Mouse (Mus musculus) MEL (cell line): Measurements from ENCODE around the gene Fam110c. TPM values are rescaled to one million over a fixed set of nuclear protein-coding genes. Genes with fewer than 3 reads are reported as not detected.

Source experiments
- DNase-seq: peaks from one replicate; pipeline ENCODE4 v3.0.0; 2011; ENCODE audit warnings: low read depth, low spot score
- H3K27ac ChIP-seq: 2 replicates; pipeline ENCODE4 v1.5.1; 2012; ENCODE audit warnings: low read depth, mild to moderate bottlenecking, control low read depth, low read length, moderate library complexity; ENCODE audit not compliant: control insufficient read depth
- H3K27me3 ChIP-seq, 2 experiments: fragments of 150-350 bp in 1 of 2; sonication (generic) in 1 of 2; 2 replicates each; pipeline ENCODE4 v1.6.1; 2012; ENCODE audit warnings: low read length in 2 of 2, mild to moderate bottlenecking in 2 of 2, improper control_type of control experiment in 1 of 2, moderate library complexity in 1 of 2; ENCODE audit not compliant: insufficient read depth in 2 of 2, control insufficient read depth in 1 of 2
- H3K36me3 ChIP-seq, 2 experiments: 2 replicates each; pipeline ENCODE4 v1.6.1; 2012 to 2014; ENCODE audit warnings: low read length in 2 of 2, improper control_type of control experiment in 1 of 2, inconsistent platforms in 1 of 2, mild to moderate bottlenecking in 1 of 2; ENCODE audit not compliant: insufficient read depth in 2 of 2, control insufficient read depth in 1 of 2
- H3K4me1 ChIP-seq, 2 experiments: fragments of 150-350 bp in 1 of 2; sonication (generic) in 1 of 2; 2 replicates each; pipeline ENCODE4 v1.6.1; 2012; ENCODE audit warnings: low read length in 2 of 2, improper control_type of control experiment in 1 of 2, mild to moderate bottlenecking in 1 of 2; ENCODE audit not compliant: insufficient read depth in 2 of 2, control insufficient read depth in 1 of 2
- H3K4me3 ChIP-seq, 2 experiments: fragments of 150-350 bp in 1 of 2; sonication (generic) in 1 of 2; 2 replicates each; pipeline ENCODE4 v1.5.1; 2012; ENCODE audit warnings: low read depth in 2 of 2, low read length in 2 of 2, mild to moderate bottlenecking in 2 of 2, moderate library complexity in 2 of 2, control low read depth in 1 of 2, improper control_type of control experiment in 1 of 2; ENCODE audit not compliant: control insufficient read depth in 1 of 2, insufficient read depth in 1 of 2
- H3K79me2 ChIP-seq: 2 replicates; pipeline ENCODE4 v1.6.1; 2012; ENCODE audit warnings: mild to moderate bottlenecking, low read length, moderate library complexity; ENCODE audit not compliant: control insufficient read depth, poor library complexity, insufficient read depth
- H3K9ac ChIP-seq: 2 replicates; pipeline ENCODE4 v1.6.1; 2012; ENCODE audit warnings: low read depth, mild to moderate bottlenecking, control low read depth, low read length, moderate library complexity; ENCODE audit not compliant: control insufficient read depth, poor library complexity, severe bottlenecking
- H3K9me3 ChIP-seq: fragments of 150-350 bp; sonication (generic); replicated peaks from 2 replicates; pipeline ENCODE4 v1.6.1; 2012; ENCODE audit warnings: mild to moderate bottlenecking, low read length, improper control_type of control experiment, moderate library complexity; ENCODE audit not compliant: insufficient read depth
- CHD2 ChIP-seq: IDR thresholded peaks from 2 replicates; pipeline ENCODE4 v1.6.1; 2011; ENCODE audit warnings: low read length, improper control_type of control experiment
- CTCF ChIP-seq, 3 experiments: IDR thresholded peaks in 2 of 3; conservative IDR thresholded peaks in 1 of 3; 2 replicates each; pipeline ENCODE4 v1.5.1; 2011 to 2012; ENCODE audit warnings: low read length in 3 of 3, low read depth in 2 of 3, mild to moderate bottlenecking in 2 of 3, improper control_type of control experiment in 1 of 3, inconsistent platforms in 1 of 3, mixed read lengths in 1 of 3, moderate library complexity in 1 of 3; ENCODE audit not compliant: control insufficient read depth in 1 of 3, insufficient read depth in 1 of 3, poor library complexity in 1 of 3, severe bottlenecking in 1 of 3
- E2F4 ChIP-seq: IDR thresholded peaks from 2 replicates; pipeline ENCODE4 v1.6.1; 2011; ENCODE audit warnings: low read depth, low read length, improper control_type of control experiment, borderline replicate concordance
- ELF1 ChIP-seq: IDR thresholded peaks from 2 replicates; pipeline ENCODE4 v1.6.1; 2014; ENCODE audit warnings: low read depth, mild to moderate bottlenecking, inconsistent platforms, low read length, improper control_type of control experiment, moderate library complexity
- EP300 ChIP-seq, 2 experiments: IDR thresholded peaks; 2 replicates each; pipeline ENCODE4 v1.6.1; 2011; ENCODE audit warnings: improper control_type of control experiment in 2 of 2, low read length in 2 of 2, low read depth in 1 of 2, mild to moderate bottlenecking in 1 of 2
- ETS1 ChIP-seq: IDR thresholded peaks from 2 replicates; pipeline ENCODE4 v1.6.1; 2012; ENCODE audit warnings: low read depth, mild to moderate bottlenecking, inconsistent platforms, low read length, improper control_type of control experiment, moderate library complexity
- GABPA ChIP-seq: IDR thresholded peaks from 2 replicates; pipeline ENCODE4 v1.6.1; 2012; ENCODE audit warnings: low read depth, mild to moderate bottlenecking, inconsistent platforms, low read length, improper control_type of control experiment, moderate library complexity
- GATA1 ChIP-seq: IDR thresholded peaks from 2 replicates; pipeline ENCODE4 v1.6.1; 2011; ENCODE audit warnings: low read depth, low read length, improper control_type of control experiment
- HCFC1 ChIP-seq: IDR thresholded peaks from 2 replicates; pipeline ENCODE4 v1.6.1; 2012; ENCODE audit warnings: low read depth, mild to moderate bottlenecking, inconsistent platforms, low read length, improper control_type of control experiment, moderate library complexity
- KAT2A ChIP-seq: conservative IDR thresholded peaks from 2 replicates; pipeline ENCODE4 v1.6.1; 2012; ENCODE audit warnings: low read depth, low read length, improper control_type of control experiment, inconsistent platforms
- MAX ChIP-seq: IDR thresholded peaks from 2 replicates; pipeline ENCODE4 v1.6.1; 2011; ENCODE audit warnings: low read length, improper control_type of control experiment
- MAZ ChIP-seq: IDR thresholded peaks from 2 replicates; pipeline ENCODE4 v1.6.1; 2012; ENCODE audit warnings: low read depth, mild to moderate bottlenecking, inconsistent platforms, low read length, improper control_type of control experiment
- MXI1 ChIP-seq: IDR thresholded peaks from 2 replicates; pipeline ENCODE4 v1.6.1; 2011; ENCODE audit warnings: mild to moderate bottlenecking, low read depth, low read length, improper control_type of control experiment
- MYC ChIP-seq: IDR thresholded peaks from 2 replicates; pipeline ENCODE4 v1.6.1; 2011; ENCODE audit warnings: low read depth, mild to moderate bottlenecking, low read length, improper control_type of control experiment, moderate library complexity
- NELFE ChIP-seq: IDR thresholded peaks from 2 replicates; pipeline ENCODE4 v1.6.1; 2011; ENCODE audit warnings: low read depth, low read length, improper control_type of control experiment
- NRF1 ChIP-seq: IDR thresholded peaks from 2 replicates; pipeline ENCODE4 v1.6.1; 2014; ENCODE audit warnings: low read depth, mild to moderate bottlenecking, inconsistent platforms, low read length, improper control_type of control experiment, moderate library complexity; ENCODE audit not compliant: poor library complexity, insufficient read depth, severe bottlenecking
- POLR2AphosphoS2 ChIP-seq: IDR thresholded peaks from 2 replicates; pipeline ENCODE4 v1.6.1; 2011; ENCODE audit warnings: low read length, improper control_type of control experiment
- POLR2AphosphoS5 ChIP-seq: IDR thresholded peaks from 2 replicates; pipeline ENCODE4 v1.6.1; 2012; ENCODE audit warnings: low read depth, borderline replicate concordance, mild to moderate bottlenecking, inconsistent platforms, low read length, moderate library complexity, mixed read lengths
- RAD21 ChIP-seq: IDR thresholded peaks from 2 replicates; pipeline ENCODE4 v1.6.1; 2011; ENCODE audit warnings: mild to moderate bottlenecking, low read depth, low read length, improper control_type of control experiment
- RCOR1 ChIP-seq: IDR thresholded peaks from 2 replicates; pipeline ENCODE4 v1.6.1; 2012; ENCODE audit warnings: low read depth, mild to moderate bottlenecking, inconsistent platforms, low read length, improper control_type of control experiment
- TAL1 ChIP-seq: IDR thresholded peaks from 2 replicates; pipeline ENCODE4 v1.6.1; 2012; ENCODE audit warnings: mild to moderate bottlenecking, inconsistent platforms, low read length, moderate library complexity, mixed read lengths
- TBP ChIP-seq: IDR thresholded peaks from 2 replicates; pipeline ENCODE4 v1.8.0; 2011; ENCODE audit warnings: low read depth, low read length, improper control_type of control experiment
- TCF12 ChIP-seq: IDR thresholded peaks from 2 replicates; pipeline ENCODE4 v1.6.1; 2014; ENCODE audit warnings: low read depth, mild to moderate bottlenecking, inconsistent platforms, low read length, improper control_type of control experiment, moderate library complexity
- USF1 ChIP-seq: IDR thresholded peaks from 2 replicates; pipeline ENCODE4 v1.6.1; 2014; ENCODE audit warnings: low read depth, mild to moderate bottlenecking, inconsistent platforms, low read length, improper control_type of control experiment, moderate library complexity
- USF2 ChIP-seq, 2 experiments: IDR thresholded peaks; 2 replicates each; pipeline ENCODE4 v1.6.1; 2011 to 2012; ENCODE audit warnings: improper control_type of control experiment in 2 of 2, low read length in 2 of 2, borderline replicate concordance in 1 of 2, inconsistent platforms in 1 of 2, low read depth in 1 of 2, mild to moderate bottlenecking in 1 of 2; ENCODE audit not compliant: insufficient read depth in 1 of 2
- ZC3H11A ChIP-seq: IDR thresholded peaks from 2 replicates; pipeline ENCODE4 v1.6.1; 2012; ENCODE audit warnings: low read depth, mild to moderate bottlenecking, inconsistent platforms, low read length, improper control_type of control experiment
- ZKSCAN1 ChIP-seq: IDR thresholded peaks from 2 replicates; pipeline ENCODE4 v1.6.1; 2012; ENCODE audit warnings: low read depth, mild to moderate bottlenecking, inconsistent platforms, low read length, improper control_type of control experiment, moderate library complexity
- ZMIZ1 ChIP-seq: IDR thresholded peaks from 2 replicates; pipeline ENCODE4 v1.6.1; 2012; ENCODE audit warnings: low read depth, mild to moderate bottlenecking, inconsistent platforms, low read length, improper control_type of control experiment, moderate library complexity
- ZNF384 ChIP-seq: IDR thresholded peaks from 2 replicates; pipeline ENCODE4 v1.6.1; 2012; ENCODE audit warnings: low read depth, mild to moderate bottlenecking, inconsistent platforms, low read length, improper control_type of control experiment
- polyA plus RNA-seq, 2 experiments: library from polyadenylated mRNA; stranded (reverse) in 1 of 2; unstranded in 1 of 2; fragments of >175 nt in 1 of 2; fragments of >200 nt in 1 of 2; gene quantifications; 2 replicates each; pipeline versions ENCODE4 v1.2.1 to v1.2.4; 2012; ENCODE audit warnings: low replicate concordance in 2 of 2, low read depth in 1 of 2; ENCODE audit not compliant: insufficient read length in 2 of 2, insufficient read depth in 1 of 2, missing spikeins in 1 of 2
- total RNA-seq: library from RNA; depleted of rRNA; stranded (reverse); fragments of 300-350 nt; gene quantifications from 2 replicates; pipeline ENCODE4 v1.2.3, GENCODE M21; 2012

Gene Fam110c
- total and polyA plus RNA-seq, 3 experiments: 0.04 to 0.40 TPM; not detected in 1

DNA sequence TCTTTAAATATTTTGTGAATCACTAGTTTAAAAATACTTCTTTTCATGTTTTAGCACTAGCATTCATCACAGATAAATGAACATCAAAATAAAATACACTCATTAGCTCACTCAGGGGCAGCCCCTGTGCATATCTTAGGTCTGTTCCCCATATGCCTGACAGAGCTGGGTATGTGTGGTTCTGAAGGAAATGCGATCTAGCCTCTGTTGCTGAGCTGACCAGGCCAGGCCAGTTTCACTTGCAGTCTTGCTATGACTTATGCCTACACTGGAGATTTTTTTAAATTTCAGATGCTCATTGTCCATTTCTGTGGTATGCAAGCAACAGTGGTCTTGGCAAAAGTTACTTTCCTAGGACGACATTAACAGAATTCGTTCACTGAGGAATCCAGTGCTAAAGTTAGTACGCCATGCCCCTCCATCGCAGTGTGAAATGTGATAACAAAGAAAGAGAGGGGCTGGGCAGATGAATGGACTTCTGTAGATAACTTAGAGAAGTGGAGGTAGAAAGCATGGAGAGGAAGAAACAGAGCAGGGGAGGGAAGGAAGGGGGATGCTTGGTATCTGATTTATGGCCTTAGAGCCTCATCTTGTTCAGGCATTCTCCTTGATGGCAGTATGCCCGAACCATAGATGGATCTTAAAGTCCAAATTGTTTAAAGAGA lies 7.4 kb downstream of the Fam110c start:
- no peak overlapping the region for H3K9ac ChIP-seq
- H3K4me3 ChIP-seq: no peak overlapping the region
- H3K4me1 ChIP-seq: peaks cover 11 to 28% of the 10 kb centered on the region in 2 experiments
- TF ChIP-seq GATA1: peak; percentile 50; the same call in 1 of the 2 replicates
- TF ChIP-seq KAT2A: no peak
- peak; percentile 56 for TF ChIP-seq TCF12
- TF ChIP-seq E2F4: no peak
- peak; percentile 40 to 57; a peak in 3 of 4 replicates for TF ChIP-seq EP300 (IDR thresholded peaks at IDR 0.05; ENCODE audit: low read depth in 1 of 2, low read length in 2 of 2)
- TF ChIP-seq ETS1: 0 out of 2 replicates have a peak, but pooled peaks have one; percentile 22
- no peak for TF ChIP-seq ZKSCAN1
- TF ChIP-seq MYC: no peak
- TF ChIP-seq RCOR1: peak; percentile 27; the same call in 1 of the 2 replicates
- no peak for TF ChIP-seq POLR2AphosphoS2
- peaks cover 0 to 24% of the 10 kb centered on the region in 2 experiments; a peak in 2 of 4 replicates for H3K36me3 ChIP-seq
- H3K27me3 ChIP-seq: no peaks in the 10 kb centered on the region; a peak in 2 of 4 replicates
- H3K9me3 ChIP-seq: no peaks in the 10 kb centered on the region
- no peaks in the 10 kb centered on the region for H3K79me2 ChIP-seq
- no peak overlapping the region for H3K27ac ChIP-seq
- no peak for DNase-seq

GRCm38 (mm10) chr12:31083007-31083406 lies 9.3 kb downstream of the Fam110c start:
- Histone ChIP-seq H3K27me3 (no peaks in the 10 kb centered on the region; a peak in 1 of 4 replicates), H3K4me3 (no peak overlapping the region; a peak in 1 of 4 replicates), H3K4me1 (peaks cover 11 to 38% of the 10 kb centered on the region in 2 experiments), H3K27ac (peak overlapping the region; percentile 44), H3K79me2 (no peaks in the 10 kb centered on the region), H3K36me3 (peaks cover 0 to 30% of the 10 kb centered on the region in 2 experiments; a peak in 2 of 4 replicates), H3K9ac (no peak overlapping the region), H3K9me3 (no peaks in the 10 kb centered on the region)
- DNase-seq: peak; percentile 87
- TF ChIP-seq RAD21 (no peak), CTCF (IDR thresholded peaks at IDR 0.05 in 2 of 3, conservative IDR thresholded peaks at IDR 0.05 in 1 of 3; ENCODE audit: control insufficient read depth in 1 of 3, insufficient read depth in 1 of 3, low read depth in 2 of 3, low read length in 3 of 3, poor library complexity in 1 of 3, severe bottlenecking in 1 of 3) (no peak), HCFC1 (no peak), POLR2AphosphoS2 (no peak), MAZ (no peak), USF2 (IDR thresholded peaks at IDR 0.05; ENCODE audit: borderline replicate concordance in 1 of 2, insufficient read depth in 1 of 2, low read depth in 1 of 2, low read length in 2 of 2) (no peak), TAL1 (peak; percentile 54), KAT2A (no peak), POLR2AphosphoS5 (no peak), MYC (peak; percentile 91), GABPA (no peak), ZKSCAN1 (no peak), ELF1 (no peak), ZNF384 (no peak), GATA1 (peak; percentile 95), ZMIZ1 (no peak), ETS1 (peak; percentile 94), NELFE (no peak), TBP (0 out of 2 replicates have a peak, but pooled peaks have one; percentile 36), CHD2 (no peak), MXI1 (peak; percentile 49; the same call in 1 of the 2 replicates), ZC3H11A (no peak), MAX (peak; percentile 85), NRF1 (no peak), USF1 (peak; percentile 23; the same call in 1 of the 2 replicates), E2F4 (no peak; the same call in 1 of the 2 replicates)
